Mouse (Mus musculus) testis, adult 2 months (tissue): ENCODE measurements around the gene Arhgap22. TPM values are rescaled to one million over a fixed set of nuclear protein-coding genes. Genes with fewer than 3 reads are reported as not detected.
A peak's percentile ranks its signal among the peaks of the same experiment; 100 is the strongest.

Experiments used
- H3K27ac ChIP-seq: fragments of 200-500 bp; 2 replicates; pipeline ENCODE4 v1.5.1; 2012; ENCODE audit warnings: low read depth, low read length; ENCODE audit not compliant: control insufficient read depth, insufficient read depth
- H3K27me3 ChIP-seq: fragments of 200-500 bp; 2 replicates; pipeline ENCODE4 v1.6.1; 2012; ENCODE audit warnings: mild to moderate bottlenecking, low read length, moderate library complexity; ENCODE audit not compliant: control insufficient read depth, insufficient read depth
- H3K36me3 ChIP-seq: fragments of 200-500 bp; 2 replicates; pipeline ENCODE4 v1.6.1; 2012; ENCODE audit warnings: mild to moderate bottlenecking, low read length; ENCODE audit not compliant: control insufficient read depth, insufficient read depth
- H3K4me1 ChIP-seq: fragments of 200-500 bp; 2 replicates; pipeline ENCODE4 v1.6.1; 2012; ENCODE audit warnings: low read length; ENCODE audit not compliant: control insufficient read depth, insufficient read depth
- H3K4me3 ChIP-seq: fragments of 200-500 bp; 2 replicates; pipeline ENCODE4 v1.5.1; 2012; ENCODE audit warnings: low read depth, mild to moderate bottlenecking, low read length, moderate library complexity, mixed read lengths; ENCODE audit not compliant: control insufficient read depth
- CTCF ChIP-seq: fragments of 200-500 bp; IDR thresholded peaks from 2 replicates; pipeline ENCODE4 v1.5.1; 2012; ENCODE audit warnings: low read depth, mild to moderate bottlenecking, inconsistent platforms, low read length, moderate library complexity; ENCODE audit not compliant: control insufficient read depth, insufficient read depth, insufficient replicate concordance
- POLR2A ChIP-seq: fragments of 200-500 bp; IDR thresholded peaks from 2 replicates; pipeline ENCODE4 v1.6.1; 2012; ENCODE audit warnings: low read depth, mild to moderate bottlenecking, inconsistent platforms, low read length, moderate library complexity; ENCODE audit not compliant: control insufficient read depth
- polyA plus RNA-seq: library from polyadenylated mRNA; depleted of rRNA; stranded (reverse); fragments of >200 nt; gene quantifications from 2 replicates; pipeline ENCODE4 v1.2.3, GENCODE M21; 2012

The Arhgap22 gene
- polyA plus RNA-seq, 1 experiment: 1.6 TPM

GRCm38 (mm10) chr14:33250215-33250939 is 36.6 kb downstream of the Arhgap22 start:
- no peaks in the 10 kb centered on the region for H3K36me3 ChIP-seq
- no peak for TF ChIP-seq POLR2A
- no peak for TF ChIP-seq CTCF
- no peaks in the 10 kb centered on the region for H3K27me3 ChIP-seq
- H3K27ac ChIP-seq: no peak overlapping the region
- peaks cover 10% of the 10 kb centered on the region for H3K4me1 ChIP-seq
- peak overlapping the region; percentile 52 for H3K4me3 ChIP-seq

GRCm38 (mm10) chr14:33250956-33251745 is 37.3 kb downstream of the Arhgap22 start:
- TF ChIP-seq POLR2A (no peak), CTCF (no peak)
- Histone ChIP-seq H3K4me1 (peaks cover 10% of the 10 kb centered on the region), H3K4me3 (no peak overlapping the region; the same call in 1 of the 2 replicates), H3K27ac (no peak overlapping the region), H3K36me3 (no peaks in the 10 kb centered on the region), H3K27me3 (no peaks in the 10 kb centered on the region)

GRCm38 (mm10) chr14:33258256-33258655 is 44.4 kb downstream of the Arhgap22 start:
- Histone ChIP-seq H3K27ac (no peak overlapping the region), H3K4me1 (no peaks in the 10 kb centered on the region), H3K4me3 (no peak overlapping the region), H3K27me3 (no peaks in the 10 kb centered on the region), H3K36me3 (no peaks in the 10 kb centered on the region)
- no peak for TF ChIP-seq POLR2A

GRCm38 (mm10) chr14:33260131-33260530 is 46.3 kb downstream of the Arhgap22 start:
- Histone ChIP-seq H3K4me3 (no peak overlapping the region), H3K27me3 (no peaks in the 10 kb centered on the region), H3K27ac (no peak overlapping the region), H3K4me1 (no peaks in the 10 kb centered on the region), H3K36me3 (no peaks in the 10 kb centered on the region)
- no peak for TF ChIP-seq POLR2A

- no peaks in the 10 kb centered on the region for H3K36me3 ChIP-seq
- no peaks in the 10 kb centered on the region for H3K4me1 ChIP-seq
- H3K27me3 ChIP-seq: no peaks in the 10 kb centered on the region
- H3K4me3 ChIP-seq: no peak overlapping the region
- H3K27ac ChIP-seq: no peak overlapping the region
- TF ChIP-seq POLR2A: no peak
- TF ChIP-seq CTCF: no peak
These were observed 51.0 kb downstream of the Arhgap22 start for GRCm38 (mm10) chr14:33264795-33265194.

- H3K27ac ChIP-seq: no peak overlapping the region
- H3K4me1 ChIP-seq: no peaks in the 10 kb centered on the region
- no peak overlapping the region for H3K4me3 ChIP-seq
- no peak for TF ChIP-seq CTCF
- no peak for TF ChIP-seq POLR2A
- no peaks in the 10 kb centered on the region for H3K36me3 ChIP-seq
- H3K27me3 ChIP-seq: no peaks in the 10 kb centered on the region
These were observed 62.4 kb downstream of the Arhgap22 start for GRCm38 (mm10) chr14:33276240-33276639.

- TF ChIP-seq CTCF (no peak), POLR2A (no peak)
- H3K27me3 ChIP-seq: no peaks in the 10 kb centered on the region
These were observed 64.5 kb downstream of the Arhgap22 start for GRCm38 (mm10) chr14:33278374-33278773.

More at GRCm38 (mm10) chr14:33278374-33278773, 64.5 kb downstream of the Arhgap22 start:
- H3K4me1 ChIP-seq: no peaks in the 10 kb centered on the region
- H3K36me3 ChIP-seq: no peaks in the 10 kb centered on the region
- H3K27ac ChIP-seq: no peak overlapping the region
- H3K4me3 ChIP-seq: no peak overlapping the region
